Mouse (Mus musculus) heart, adult 2 months (tissue): ENCODE results near the gene Kazn.

ENCODE experiments used
- CTCF ChIP-seq: fragments of 200-600 bp; IDR thresholded peaks from 2 replicates; pipeline ENCODE4 v1.8.1; 2022; ENCODE audit warnings: antibody characterized with exemption, mild to moderate bottlenecking, moderate library complexity
- EP300 ChIP-seq: fragments of 200-500 bp; IDR thresholded peaks from 2 replicates; pipeline ENCODE4 v1.6.1; 2011; ENCODE audit warnings: low read depth, low read length, control low read depth; ENCODE audit not compliant: insufficient read depth
- POLR2A ChIP-seq: fragments of 200-500 bp; IDR thresholded peaks from 2 replicates; pipeline ENCODE4 v1.6.1; 2011; ENCODE audit warnings: mild to moderate bottlenecking, low read depth, low read length, control low read depth; ENCODE audit not compliant: insufficient read depth

DNA sequence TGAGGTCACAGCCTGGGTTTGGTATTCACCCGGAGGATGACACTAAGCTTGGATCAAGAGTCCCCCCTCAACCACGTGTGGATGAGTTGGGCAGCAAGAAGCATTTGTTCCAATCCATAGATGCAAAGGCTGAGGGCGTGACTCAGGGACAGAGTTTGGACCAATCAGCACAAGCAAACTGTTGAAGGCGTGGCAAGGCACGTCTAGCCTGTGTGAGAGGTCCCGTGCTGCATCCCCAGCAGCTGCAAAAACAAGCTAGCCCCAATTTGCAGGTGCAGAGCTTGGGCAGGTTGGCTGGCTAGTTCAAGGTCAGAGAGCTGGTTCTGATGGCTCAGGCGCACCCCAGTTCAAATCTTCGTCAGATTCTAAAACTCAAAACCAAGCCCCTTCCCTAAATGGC lies 20.2 kb downstream of the Kazn start:
- TF ChIP-seq CTCF (no peak), POLR2A (no peak), EP300 (no peak)
